Mouse (Mus musculus) liver, embryonic 14.5 days (tissue): ENCODE measurements around the gene Itpripl2. TPM values are rescaled to one million over a fixed set of nuclear protein-coding genes. Genes with fewer than 3 reads are reported as not detected.

Experiments used
- ATAC-seq: fragments of 200-750 bp; cut with Nextera tagmentation; 2 replicates; pipeline ENCODE4 v1.8.0; 2017; ENCODE audit warnings: moderate number of reproducible peaks, mild to moderate bottlenecking, moderate library complexity; ENCODE audit not compliant: insufficient read depth
- DNase-seq, 3 experiments: peaks; one replicate each; pipeline ENCODE4 v3.0.0-alpha.2; 2012 to 2013; ENCODE audit warnings: low read depth in 3 of 3, low spot score in 3 of 3
- H3K27ac ChIP-seq: fragments of 300-500 bp; sonication (generic); 2 replicates; pipeline ENCODE4 v1.5.1; 2014; ENCODE audit warnings: moderate library complexity, mild to moderate bottlenecking, control low read depth, inconsistent platforms
- H3K27me3 ChIP-seq: fragments of 300-500 bp; sonication (generic); 2 replicates; pipeline ENCODE4 v1.6.1; 2014; ENCODE audit warnings: mild to moderate bottlenecking, low read length, moderate library complexity; ENCODE audit not compliant: control insufficient read depth, insufficient read depth
- H3K36me3 ChIP-seq: fragments of 300-500 bp; sonication (generic); replicated peaks from 2 replicates; pipeline ENCODE4 v1.6.1; 2014; ENCODE audit warnings: low read depth; ENCODE audit not compliant: control insufficient read depth, insufficient read depth
- H3K4me1 ChIP-seq, 2 experiments: fragments of 200-500 bp in 1 of 2; fragments of 300-500 bp in 1 of 2; sonication (generic) in 1 of 2; replicated peaks; 2 replicates each; pipeline ENCODE4 v1.6.1; 2012 to 2014; ENCODE audit warnings: antibody characterized with exemption in 1 of 2, inconsistent platforms in 1 of 2, low read length in 1 of 2; ENCODE audit not compliant: control insufficient read depth in 2 of 2, insufficient read depth in 2 of 2
- H3K4me2 ChIP-seq: fragments of 300-500 bp; sonication (generic); 2 replicates; pipeline ENCODE4 v1.6.1; 2014; ENCODE audit warnings: low read depth, mild to moderate bottlenecking, control low read depth, moderate library complexity
- H3K4me3 ChIP-seq, 2 experiments: fragments of 200-500 bp in 1 of 2; fragments of 300-500 bp in 1 of 2; sonication (generic) in 1 of 2; 2 replicates each; pipeline ENCODE4 v1.5.1; 2012 to 2014; ENCODE audit warnings: low read depth in 2 of 2, low read length in 2 of 2, mild to moderate bottlenecking in 2 of 2, control low read depth in 1 of 2, inconsistent platforms in 1 of 2, moderate library complexity in 1 of 2; ENCODE audit not compliant: insufficient read depth in 1 of 2
- H3K9ac ChIP-seq: fragments of 300-500 bp; sonication (generic); replicated peaks from 2 replicates; pipeline ENCODE4 v1.6.1; 2014; ENCODE audit warnings: mild to moderate bottlenecking, control low read depth, moderate library complexity
- H3K9me3 ChIP-seq: fragments of 300-500 bp; sonication (generic); 2 replicates; pipeline ENCODE4 v1.6.1; 2016; ENCODE audit warnings: low read length, mixed read lengths; ENCODE audit not compliant: control insufficient read depth
- CTCF ChIP-seq: IDR thresholded peaks from 2 replicates; pipeline ENCODE4 v1.5.1; 2016; ENCODE audit warnings: antibody characterized with exemption, low read depth, control low read depth
- EP300 ChIP-seq: IDR thresholded peaks from 2 replicates; pipeline ENCODE4 v1.6.1; 2016; ENCODE audit warnings: antibody characterized with exemption, low read depth
- WGBS: fragments of 180-500 bp; shearing (Covaris S2); extraction: QIAGEN DNeasy Blood & Tissue Kit; methylation state at CpG from one replicate; pipeline ENCODE4 v1.1.7; 2014; ENCODE audit not compliant: insufficient replicate concordance; 5-methylcytosine and 5-hydroxymethylcytosine counted together
- polyA plus RNA-seq, 2 experiments: library from polyadenylated mRNA; depleted of rRNA in 1 of 2; stranded (reverse) in 1 of 2; unstranded in 1 of 2; fragments of >200 nt; fragmentation: Nextera tagmentation in 1 of 2; extraction: Ambion mirVana in 1 of 2; gene quantifications; 2 replicates each; pipeline versions ENCODE4 v1.2.1 to v1.2.3; 2012 to 2014

Gene Itpripl2
- polyA plus RNA-seq, 2 experiments: 0.43 to 1.5 TPM

GRCm38 (mm10) chr7:118443371-118443770 is 48.4 kb downstream of the Itpripl2 start:
- Histone ChIP-seq H3K9me3 (no peaks in the 10 kb centered on the region), H3K27ac (no peak overlapping the region), H3K9ac (no peak overlapping the region), H3K4me2 (no peak overlapping the region), H3K27me3 (peaks cover 17% of the 10 kb centered on the region), H3K4me1 (no peaks in the 10 kb centered on the region), H3K36me3 (no peaks in the 10 kb centered on the region), H3K4me3 (no peak overlapping the region)
- WGBS: 3% methylated on average over 9 of the region's 9 CpGs
- ATAC-seq (no peak), DNase-seq (no peak)
- TF ChIP-seq EP300 (no peak), CTCF (no peak)

DNA sequence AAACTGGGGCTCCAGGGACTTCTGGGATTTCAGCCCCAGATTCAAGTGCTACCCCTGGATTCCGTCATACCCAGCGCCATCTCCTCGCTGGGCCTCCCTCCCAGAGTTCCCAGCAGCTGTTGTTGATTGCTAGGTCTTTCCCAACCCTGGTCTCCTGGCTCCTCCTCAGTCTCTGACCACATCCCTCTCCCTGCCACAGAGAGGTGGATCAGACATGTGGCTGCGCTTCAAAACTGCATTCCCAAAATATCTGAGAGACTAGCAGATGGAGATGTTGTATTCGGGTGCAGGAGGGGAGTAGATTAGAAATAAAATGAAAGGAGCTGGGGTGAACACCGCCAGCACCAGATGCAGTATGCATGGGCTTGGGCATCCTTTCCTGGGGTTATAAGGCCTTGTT is 50.2 kb downstream of the Itpripl2 start:
- ATAC-seq (no peak), DNase-seq (no peak)
- H3K9me3 ChIP-seq: no peaks in the 10 kb centered on the region
- TF ChIP-seq EP300 (no peak), CTCF (no peak)
- H3K4me2 ChIP-seq: no peak overlapping the region
- no peak overlapping the region for H3K27ac ChIP-seq
- no peak overlapping the region for H3K9ac ChIP-seq
- no peak overlapping the region for H3K4me3 ChIP-seq
- H3K4me1 ChIP-seq: no peaks in the 10 kb centered on the region
- no peaks in the 10 kb centered on the region for H3K36me3 ChIP-seq
- H3K27me3 ChIP-seq: no peaks in the 10 kb centered on the region; the same call in 1 of the 2 replicates
- 59% methylated on average over 6 of the region's 6 CpGs for WGBS

DNA sequence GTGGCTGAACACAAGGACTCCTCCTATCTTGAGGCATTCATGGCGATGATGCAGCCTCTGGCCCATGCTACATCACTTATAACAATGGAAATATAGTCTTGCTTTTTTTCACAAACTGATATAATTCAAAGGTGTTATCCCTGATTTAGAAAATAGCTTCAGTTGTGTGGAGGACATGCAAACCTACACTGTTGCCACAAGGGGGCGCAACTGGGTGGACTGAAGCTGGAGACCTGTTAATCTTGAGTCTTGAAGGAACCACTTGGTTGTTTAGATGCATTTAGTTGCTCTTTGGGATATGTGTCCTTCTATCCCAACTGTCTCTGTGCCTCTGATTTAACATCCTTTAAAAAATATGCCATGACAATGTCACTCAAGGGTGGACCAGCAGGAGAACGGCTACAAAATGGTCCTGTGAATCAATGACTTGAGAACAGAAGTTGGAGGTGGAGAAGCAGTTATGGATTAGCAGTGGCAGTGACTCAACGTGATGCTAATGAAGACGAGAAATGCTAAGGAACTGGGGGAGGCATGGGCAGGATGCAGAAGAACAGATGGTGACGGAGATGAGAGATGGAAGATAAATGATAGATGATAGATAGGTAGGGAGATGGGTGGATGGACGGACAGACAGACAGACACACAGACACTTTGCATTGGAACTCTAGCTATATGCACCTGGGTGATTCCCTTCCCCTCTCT is 54.5 kb downstream of the Itpripl2 start:
- DNase-seq: peak in 1 of 3 experiments; percentile 22
- no peaks in the 10 kb centered on the region for H3K36me3 ChIP-seq
- peak; percentile 72 for TF ChIP-seq CTCF
- no peak for TF ChIP-seq EP300

More for the DNA sequence above, 54.5 kb downstream of the Itpripl2 start:
- WGBS: 38% methylated on average over 7 of the region's 7 CpGs
- Histone ChIP-seq H3K4me3 (no peak overlapping the region), H3K4me2 (no peak overlapping the region), H3K4me1 (no peaks in the 10 kb centered on the region), H3K9me3 (no peaks in the 10 kb centered on the region), H3K27ac (no peak overlapping the region), H3K27me3 (no peaks in the 10 kb centered on the region), H3K9ac (no peak overlapping the region)
- ATAC-seq: no peak

Other genes with a start within 250 kb of the Itpripl2 start
- gene Smg1, start 248.3 kb downstream of the Itpripl2 start, polyA plus RNA-seq (2012; rRNA removed): 5.2 and 10.5 TPM in 2 replicates
- gene Smg1, start 248.3 kb downstream of the Itpripl2 start, polyA plus RNA-seq (2014; fragmentation: Nextera tagmentation; extraction: Ambion mirVana): 5.7 and 6.1 TPM in 2 replicates
- gene Syt17, start 43.8 kb downstream of the Itpripl2 start, polyA plus RNA-seq (2012; rRNA removed): 0.08 and 0.13 TPM in 2 replicates
- gene Syt17, start 43.8 kb downstream of the Itpripl2 start, polyA plus RNA-seq (2014; fragmentation: Nextera tagmentation; extraction: Ambion mirVana): 0.09 and 0.13 TPM in 2 replicates
- 17.6 and 34.1 TPM in 2 replicates for gene Coq7, start 41.4 kb upstream of the Itpripl2 start, polyA plus RNA-seq (2012; rRNA removed)
- 56.2 and 56.7 TPM in 2 replicates for gene Coq7, start 41.4 kb upstream of the Itpripl2 start, polyA plus RNA-seq (2014; fragmentation: Nextera tagmentation; extraction: Ambion mirVana)
- 0.11 and 0.14 TPM in 2 replicates for gene Tmc7, start 92.8 kb upstream of the Itpripl2 start, polyA plus RNA-seq (2012; rRNA removed)
- 0.24 and 0.30 TPM in 2 replicates for gene Tmc7, start 92.8 kb upstream of the Itpripl2 start, polyA plus RNA-seq (2014; fragmentation: Nextera tagmentation; extraction: Ambion mirVana)
- gene Tmc5, start 105.3 kb upstream of the Itpripl2 start, polyA plus RNA-seq (2012; rRNA removed): not detected in 2 replicates
- not detected in 2 replicates for gene Tmc5, start 105.3 kb upstream of the Itpripl2 start, polyA plus RNA-seq (2014; fragmentation: Nextera tagmentation; extraction: Ambion mirVana)
- 25.1 and 27.5 TPM in 2 replicates for gene Gde1, start 213.8 kb upstream of the Itpripl2 start, polyA plus RNA-seq (2012; rRNA removed)
- 46.3 and 46.9 TPM in 2 replicates for gene Gde1, start 213.8 kb upstream of the Itpripl2 start, polyA plus RNA-seq (2014; fragmentation: Nextera tagmentation; extraction: Ambion mirVana)
- gene Ccp110, start 220.6 kb upstream of the Itpripl2 start, polyA plus RNA-seq (2012; rRNA removed): 8.6 and 13.8 TPM in 2 replicates
- 4.2 and 5.2 TPM in 2 replicates for gene Ccp110, start 220.6 kb upstream of the Itpripl2 start, polyA plus RNA-seq (2014; fragmentation: Nextera tagmentation; extraction: Ambion mirVana)
- 26.1 and 31.1 TPM in 2 replicates for gene Vps35l, start 248.3 kb upstream of the Itpripl2 start, polyA plus RNA-seq (2012; rRNA removed)
- gene Vps35l, start 248.3 kb upstream of the Itpripl2 start, polyA plus RNA-seq (2014; fragmentation: Nextera tagmentation; extraction: Ambion mirVana): 32.0 and 33.2 TPM in 2 replicates